Mouse (Mus musculus) lung, postnatal 4 days (tissue): ENCODE data around the gene Hapln3.

ENCODE experiments used
- DNase-seq, 2 experiments: peaks; one replicate each; pipeline ENCODE4 v3.0.0; 2021

Hapln3 gene

DNA sequence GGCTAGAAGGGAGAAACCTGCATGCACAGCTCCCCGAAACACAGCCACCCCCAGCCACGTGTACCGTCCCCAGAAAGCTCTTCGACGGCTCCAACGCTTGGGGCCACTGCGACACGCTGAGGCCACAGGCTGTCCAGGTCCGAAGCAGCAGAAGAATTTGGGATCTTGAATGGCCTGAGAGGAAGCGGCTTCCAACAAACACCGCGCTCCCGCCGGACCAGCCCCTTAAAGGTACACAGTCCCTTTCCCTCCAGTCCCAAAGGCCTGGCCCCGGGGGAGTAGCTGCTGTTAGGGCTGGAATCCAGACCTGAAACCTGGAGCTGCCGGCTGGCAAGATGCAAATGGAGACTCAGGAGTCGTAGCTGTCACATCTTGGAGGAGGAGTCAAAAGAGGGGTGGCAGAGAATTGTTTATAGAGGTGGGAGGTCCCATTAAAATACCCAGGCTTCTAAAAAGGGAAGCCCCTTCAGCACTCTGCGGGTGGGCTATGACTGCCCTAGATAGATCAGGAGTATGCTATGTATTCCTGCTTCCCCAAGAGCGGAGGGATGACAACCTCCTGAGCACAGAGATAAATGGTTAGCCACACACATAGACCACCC is at the start of gene Hapln3:
Gene Hapln3 (minus strand): TSS at position 176 of the 602 bp plus-strand sequence.
- peak; percentile 41 to 51 for DNase-seq

DNA sequence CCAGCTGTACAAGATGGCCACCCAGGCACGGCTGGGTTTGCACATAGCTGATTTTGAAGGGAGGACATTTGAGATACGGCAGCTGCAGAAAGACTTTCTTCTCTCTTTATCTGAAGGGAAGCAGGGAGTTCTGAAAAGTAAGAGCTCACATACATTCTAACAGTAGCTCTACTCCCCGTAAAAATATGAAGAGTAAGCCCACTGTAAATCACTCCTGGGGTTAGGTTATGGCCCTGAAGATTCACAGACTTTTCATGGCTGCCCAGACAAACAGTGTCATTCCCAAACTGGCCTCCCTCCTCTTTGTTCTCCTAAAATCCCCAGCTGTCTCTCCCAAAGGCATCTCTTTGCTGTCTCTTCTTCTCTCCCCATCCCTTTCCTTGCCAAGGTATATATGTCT is 43.0 kb upstream of the Hapln3 start:
- no peak for DNase-seq

GRCm38 (mm10) chr7:79171782-79172181 is 41.0 kb upstream of the Hapln3 start:
- DNase-seq, result no peak

- DNase-seq, result no peak
Observed at GRCm38 (mm10) chr7:79167006-79167562, 36.3 kb upstream of the Hapln3 start.

DNA sequence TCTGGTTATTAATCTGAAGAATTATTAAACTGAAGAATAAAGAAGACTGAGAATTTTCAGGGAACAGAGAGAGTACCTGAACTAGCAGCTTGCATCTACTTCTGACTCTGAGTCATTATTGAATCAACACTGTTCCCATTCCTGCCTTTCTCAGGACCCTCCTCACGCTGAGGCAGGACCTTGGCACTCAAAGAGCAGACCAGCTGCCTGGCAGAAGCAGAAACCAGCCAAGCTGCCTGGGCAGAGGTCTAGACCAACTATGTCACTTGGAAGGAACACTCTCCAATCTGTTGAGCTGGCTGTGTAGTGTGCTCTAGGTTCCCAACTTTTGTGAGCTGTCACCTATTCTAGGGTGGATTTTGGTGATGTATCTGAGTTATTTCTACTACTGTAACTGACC is 28.6 kb upstream of the Hapln3 start:
- no peak for DNase-seq

DNA sequence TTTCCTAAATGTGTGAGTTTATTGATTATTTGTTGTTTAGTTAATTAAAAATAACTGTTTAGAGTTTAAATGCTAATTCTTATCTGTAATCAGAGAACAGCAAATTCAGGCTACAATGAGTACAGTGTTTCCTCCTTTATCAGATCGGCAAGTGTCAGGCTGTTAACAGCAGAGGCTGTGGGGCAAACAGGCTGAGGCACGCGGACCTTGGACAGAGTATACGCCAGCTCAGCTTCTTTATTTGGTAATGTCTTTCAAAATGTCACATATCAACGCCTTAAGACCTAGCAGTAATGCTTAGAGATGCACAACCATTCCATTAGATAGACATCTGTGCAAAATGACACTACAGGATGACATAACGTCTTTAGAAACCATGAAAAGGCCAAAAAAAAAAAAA is 18.7 kb upstream of the Hapln3 start:
- DNase-seq, result no peak

DNA sequence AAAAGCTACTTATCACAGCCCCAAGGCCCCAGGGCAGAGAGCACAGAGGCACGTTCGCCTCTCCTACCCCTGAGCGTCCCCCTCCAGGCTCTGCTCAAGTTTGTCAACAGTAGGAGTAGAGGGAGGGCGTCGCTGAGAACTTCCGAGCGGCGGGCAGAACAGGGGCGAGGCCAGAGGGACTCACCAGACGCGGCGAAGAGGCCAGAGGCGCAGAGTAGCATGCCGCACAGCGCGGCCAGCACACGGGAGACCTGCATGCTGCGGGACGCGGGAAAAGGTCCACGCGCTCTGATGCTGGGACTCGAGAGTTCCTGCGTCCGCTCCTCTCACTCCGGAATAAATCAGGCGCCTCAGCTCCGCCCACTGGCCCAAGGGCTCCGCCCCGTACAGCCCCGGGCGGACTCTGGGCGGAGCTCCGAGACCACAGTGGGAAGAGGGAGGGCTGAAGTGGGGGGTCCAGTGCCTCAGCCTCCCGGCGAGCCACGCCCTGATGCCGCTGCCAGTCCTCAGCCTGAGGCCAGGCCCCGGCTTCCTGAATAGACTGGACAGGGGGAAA is 18.0 kb upstream of the Hapln3 start, which contains the start of gene Mfge8:
Gene Mfge8 (minus strand): TSS at position 350 of the 556 bp plus-strand sequence.
- DNase-seq, result peak; percentile 93 to 95

GRCm38 (mm10) chr7:79147931-79148653 is 17.3 kb upstream of the Hapln3 start:
- DNase-seq, result peak; percentile 46 to 68

DNA sequence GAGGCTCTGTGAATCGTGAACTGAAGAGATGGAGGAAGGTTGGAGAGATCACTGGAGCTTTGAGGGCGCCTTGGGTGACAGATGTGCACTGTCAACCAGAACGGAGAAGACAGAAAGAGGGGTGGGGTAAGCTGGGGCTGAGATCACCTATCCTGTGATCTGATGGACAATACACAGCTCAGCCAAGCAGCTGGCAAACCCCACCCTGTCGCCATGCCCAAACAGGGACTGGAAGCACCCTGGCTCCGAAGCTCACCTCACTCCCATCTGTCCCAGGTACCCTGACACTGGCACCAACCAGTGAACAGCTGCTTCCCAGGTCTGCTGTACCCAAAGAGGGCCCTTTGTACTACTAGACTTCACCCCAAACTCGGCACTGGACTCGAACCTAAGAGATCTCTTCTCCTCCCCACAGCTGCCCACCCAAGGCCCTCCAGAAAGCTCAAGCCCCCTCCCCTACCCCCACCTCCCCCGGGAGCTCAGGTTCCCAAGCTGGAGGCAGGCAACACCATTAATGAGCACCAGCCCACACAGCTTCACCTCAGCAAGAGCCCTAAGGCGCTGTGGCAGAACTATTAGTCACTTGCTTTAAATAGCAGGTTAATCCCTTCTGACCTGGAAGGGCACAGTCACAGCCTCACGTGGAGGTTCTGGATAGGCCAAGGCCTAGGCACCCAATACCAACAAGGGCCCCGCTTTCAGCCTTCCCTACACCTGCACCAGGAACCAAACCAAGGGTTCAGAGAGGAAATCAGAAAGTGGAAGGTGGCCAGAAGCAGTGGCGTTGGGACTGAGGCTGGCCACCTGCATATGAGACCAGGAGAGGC is 16.4 kb upstream of the Hapln3 start:
- no peak for DNase-seq

- DNase-seq, result peak; percentile 75 to 86
Observed at GRCm38 (mm10) chr7:79140897-79141296, 10.1 kb upstream of the Hapln3 start.

DNA sequence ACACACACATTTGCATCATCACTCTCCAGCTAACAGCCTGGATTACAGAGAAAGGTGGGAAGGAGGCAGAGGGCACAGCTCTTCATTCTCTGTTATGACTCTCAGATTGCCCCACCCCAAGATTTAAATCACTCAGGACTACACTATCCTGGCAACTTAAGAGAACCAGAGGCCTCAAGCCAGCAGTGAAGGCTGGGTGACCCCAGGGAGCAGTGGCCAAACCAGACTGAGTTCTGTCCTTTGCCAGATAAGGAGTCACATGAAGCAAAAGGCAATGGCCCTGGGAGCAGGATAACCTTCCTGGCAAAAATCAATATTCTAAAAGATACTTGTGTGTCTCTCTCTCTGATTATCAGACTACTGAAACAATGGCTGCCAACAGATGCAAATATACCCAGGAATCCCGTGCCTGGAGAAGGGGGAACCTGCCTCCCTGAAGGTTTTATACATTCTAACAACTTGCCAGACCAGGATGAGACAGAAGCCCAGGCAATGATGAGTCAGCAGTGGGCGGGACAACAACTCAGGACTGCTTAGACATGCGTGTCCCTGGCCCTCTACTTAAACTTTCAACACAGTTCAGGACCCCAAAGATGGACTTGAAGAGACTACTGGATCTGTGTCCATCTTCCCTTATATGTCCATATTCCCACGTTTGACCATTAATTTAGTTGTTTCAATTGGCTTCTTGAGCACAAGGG is 9.2 kb upstream of the Hapln3 start:
- no peak for DNase-seq

DNA sequence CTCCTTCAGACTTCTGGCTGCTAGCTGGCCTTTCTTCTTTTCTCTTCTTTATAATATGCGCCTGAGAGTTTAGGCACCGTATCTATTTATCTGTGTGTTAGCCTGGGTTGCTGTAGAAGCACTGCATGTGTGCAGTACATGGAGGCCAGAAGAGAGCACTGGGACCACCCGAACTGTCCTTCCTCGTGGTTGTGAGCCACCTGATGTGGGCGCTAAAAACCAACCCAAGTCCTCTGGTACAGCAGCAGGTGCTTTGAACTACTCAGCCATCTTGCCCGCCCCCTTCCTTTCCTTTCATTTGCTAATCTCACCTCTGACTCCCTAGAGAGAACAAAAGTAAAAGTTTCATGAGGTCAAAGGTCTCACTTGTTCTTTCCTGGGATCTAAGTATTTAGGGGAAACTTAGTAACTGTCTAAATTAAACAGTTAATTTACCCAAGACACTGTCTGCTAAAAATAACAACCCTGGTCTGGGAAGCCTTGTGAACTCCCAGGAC is 8.6 kb upstream of the Hapln3 start:
- DNase-seq, result no peak

GRCm38 (mm10) chr7:79133391-79133790 is 2.6 kb upstream of the Hapln3 start:
- no peak for DNase-seq

- DNase-seq, result no peak
Observed at GRCm38 (mm10) chr7:79130385-79130784, 433 bp downstream of the Hapln3 start.

- DNase-seq, result no peak
Observed at GRCm38 (mm10) chr7:79129883-79130282, 935 bp downstream of the Hapln3 start.

DNA sequence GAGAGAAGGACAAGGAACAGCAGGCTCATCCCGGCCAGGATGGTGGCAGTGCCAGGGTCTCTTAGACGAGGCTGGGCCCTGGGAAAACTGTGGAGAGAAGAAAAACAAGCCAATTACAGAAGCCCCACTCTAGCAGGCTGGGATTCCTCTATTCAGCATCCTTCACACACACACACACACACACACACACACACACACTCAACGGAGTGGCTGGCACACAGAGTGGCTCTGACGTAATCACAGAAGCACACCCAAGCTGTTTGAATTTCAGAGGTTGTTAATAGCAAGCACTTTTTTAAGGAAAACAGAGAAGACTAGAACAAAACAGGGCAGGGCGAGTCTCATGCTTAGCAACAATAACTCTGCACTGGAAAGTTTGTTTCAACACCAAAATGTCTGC is 7.4 kb downstream of the Hapln3 start:
- no peak for DNase-seq

GRCm38 (mm10) chr7:79113848-79114247 is 17.0 kb downstream of the Hapln3 start:
- DNase-seq, result no peak

- DNase-seq, result no peak
Observed at GRCm38 (mm10) chr7:79096492-79096891, 34.3 kb downstream of the Hapln3 start.

- peak in 1 of 2 experiments; percentile 30 for DNase-seq
Observed at GRCm38 (mm10) chr7:79089111-79089510, 41.7 kb downstream of the Hapln3 start.

DNA sequence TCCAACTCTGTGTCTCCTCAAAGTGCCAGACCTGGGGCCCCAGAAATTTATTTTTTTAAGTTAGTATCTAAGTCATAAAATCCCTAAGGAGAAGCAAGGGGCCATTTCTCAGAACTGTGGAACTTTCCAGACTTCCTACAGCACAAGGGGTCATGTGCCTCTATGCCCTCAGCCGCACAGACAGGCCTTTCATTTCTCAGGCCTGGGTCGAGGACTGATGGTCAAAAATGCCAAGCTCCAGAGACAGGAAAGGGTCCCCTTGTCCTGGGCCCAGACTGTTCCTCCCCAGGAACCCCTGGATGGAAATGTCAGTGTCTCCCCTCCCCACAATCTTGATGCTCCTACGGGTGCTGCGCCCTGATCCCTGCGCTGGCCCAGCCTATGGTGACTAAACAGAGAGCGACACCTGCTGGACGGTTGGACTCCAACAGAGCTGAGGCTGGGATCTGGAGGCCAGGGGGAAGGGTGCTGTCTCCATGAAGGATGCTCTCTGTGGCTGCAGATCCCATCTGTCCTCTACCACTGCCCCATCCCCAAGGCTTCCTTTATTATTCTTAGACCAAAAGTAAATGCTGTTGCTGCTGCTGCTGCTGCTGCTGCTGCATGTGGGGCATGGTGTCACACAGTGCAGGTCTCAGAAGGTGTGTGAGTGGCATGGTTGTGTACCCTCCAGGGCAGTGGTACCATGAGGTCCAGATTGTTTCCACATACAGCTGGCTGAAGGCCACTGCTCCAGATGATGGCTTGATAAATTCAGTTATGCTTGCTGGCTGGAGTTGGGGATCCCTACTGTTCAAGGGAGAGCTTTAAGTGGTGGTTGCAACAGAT is 50.0 kb downstream of the Hapln3 start:
- DNase-seq, result peak; percentile 33 to 67

- no peak for DNase-seq
Observed at GRCm38 (mm10) chr7:79079212-79079611, 51.6 kb downstream of the Hapln3 start.
